Mouse (Mus musculus) bone marrow macrophage, adult 2 months (primary cell): ENCODE measurements around the gene Cs. TPM values are rescaled to one million over a fixed set of nuclear protein-coding genes. Genes with fewer than 3 reads are reported as not detected.

ENCODE experiments used
- H3K27ac ChIP-seq: 2 replicates; pipeline ENCODE4 v1.5.1; 2012; ENCODE audit warnings: low read depth, low read length; ENCODE audit not compliant: insufficient read depth
- H3K4me1 ChIP-seq: 2 replicates; pipeline ENCODE4 v1.6.1; 2012; ENCODE audit warnings: low read length; ENCODE audit not compliant: control insufficient read depth, insufficient read depth
- H3K4me3 ChIP-seq: 2 replicates; pipeline ENCODE4 v1.5.1; 2012; ENCODE audit warnings: mild to moderate bottlenecking, low read length, moderate library complexity; ENCODE audit not compliant: insufficient read depth
- CTCF ChIP-seq: IDR thresholded peaks from 2 replicates; pipeline ENCODE4 v1.5.1; 2012; ENCODE audit warnings: low read depth, mild to moderate bottlenecking, low read length, moderate library complexity
- POLR2A ChIP-seq: IDR thresholded peaks from 2 replicates; pipeline ENCODE4 v1.6.1; 2012; ENCODE audit warnings: mild to moderate bottlenecking, low read depth, low read length, borderline replicate concordance
- polyA plus RNA-seq: library from polyadenylated mRNA; stranded (reverse); fragments of >200 nt; gene quantifications from 2 replicates; pipeline ENCODE4 v1.2.4, GENCODE M21; 2012; ENCODE audit not compliant: missing spikeins, insufficient read depth, insufficient read length

The Cs gene
- polyA plus RNA-seq, 1 experiment: 109 TPM

GRCm38 (mm10) chr10:128347541-128347940 lies 10.0 kb downstream of the Cs start:
- TF ChIP-seq CTCF (no peak), POLR2A (no peak)
- H3K4me1 ChIP-seq: peaks cover 23% of the 10 kb centered on the region
- no peak overlapping the region for H3K27ac ChIP-seq
- no peak overlapping the region for H3K4me3 ChIP-seq

- H3K4me1 ChIP-seq: no peaks in the 10 kb centered on the region
- no peak for TF ChIP-seq POLR2A
- TF ChIP-seq CTCF: peak; percentile 46
- no peak overlapping the region for H3K27ac ChIP-seq
- H3K4me3 ChIP-seq: no peak overlapping the region
Observed at GRCm38 (mm10) chr10:128358796-128359195, 21.3 kb downstream of the Cs start.

- Histone ChIP-seq H3K4me3 (no peak overlapping the region), H3K27ac (no peak overlapping the region), H3K4me1 (no peaks in the 10 kb centered on the region)
- TF ChIP-seq POLR2A: no peak
- TF ChIP-seq CTCF: no peak
Observed at GRCm38 (mm10) chr10:128359226-128359625, 21.7 kb downstream of the Cs start.

- TF ChIP-seq POLR2A (no peak), CTCF (no peak)
- H3K4me1 ChIP-seq: no peaks in the 10 kb centered on the region
Observed at GRCm38 (mm10) chr10:128361836-128362235, 24.3 kb downstream of the Cs start.

GRCm38 (mm10) chr10:128362568-128362967 lies 25.0 kb downstream of the Cs start:
- Histone ChIP-seq H3K27ac (no peak overlapping the region), H3K4me1 (peaks cover 2% of the 10 kb centered on the region; the same call in 1 of the 2 replicates), H3K4me3 (no peak overlapping the region)
- TF ChIP-seq CTCF (peak; percentile 33; the same call in 1 of the 2 replicates), POLR2A (no peak)

More at GRCm38 (mm10) chr10:128361836-128362235, 24.3 kb downstream of the Cs start:
- Histone ChIP-seq H3K4me3 (no peak overlapping the region), H3K27ac (no peak overlapping the region)

GRCm38 (mm10) chr10:128367899-128368401 lies 30.4 kb downstream of the Cs start:
- Histone ChIP-seq H3K27ac (peak overlapping the region; percentile 61), H3K4me3 (peak overlapping the region; percentile 79), H3K4me1 (peaks cover 34% of the 10 kb centered on the region)
- no peak for TF ChIP-seq CTCF
- TF ChIP-seq POLR2A: no peak

- TF ChIP-seq CTCF (no peak), POLR2A (0 out of 2 replicates have a peak, but pooled peaks have one; percentile 20)
- Histone ChIP-seq H3K4me1 (peaks cover 35% of the 10 kb centered on the region), H3K27ac (peak within 1 kb of the TSS; percentile 93), H3K4me3 (peak within 1 kb of the TSS; percentile 79)
Observed at GRCm38 (mm10) chr10:128368402-128369217, 31.1 kb downstream of the Cs start, which contains the start of gene Coq10a. TSS of gene Coq10a (minus strand) at chr10:128368997.

GRCm38 (mm10) chr10:128369218-128369543 lies 31.6 kb downstream of the Cs start:
- H3K27ac ChIP-seq: peak overlapping the region; percentile 93
- TF ChIP-seq POLR2A (no peak), CTCF (no peak)
- H3K4me3 ChIP-seq: peak overlapping the region; percentile 79
- peaks cover 40% of the 10 kb centered on the region for H3K4me1 ChIP-seq

- H3K4me3 ChIP-seq: peak overlapping the region; percentile 79
- peaks cover 42% of the 10 kb centered on the region for H3K4me1 ChIP-seq
- TF ChIP-seq POLR2A (no peak), CTCF (no peak)
- H3K27ac ChIP-seq: peak overlapping the region; percentile 93
Observed at GRCm38 (mm10) chr10:128369599-128369998, 32.1 kb downstream of the Cs start.

- Histone ChIP-seq H3K27ac (peak overlapping the region; percentile 93; the same call in 1 of the 2 replicates), H3K4me1 (peaks cover 42% of the 10 kb centered on the region)
Observed at GRCm38 (mm10) chr10:128370021-128370420, 32.5 kb downstream of the Cs start.

More at GRCm38 (mm10) chr10:128370021-128370420, 32.5 kb downstream of the Cs start:
- H3K4me3 ChIP-seq: no peak overlapping the region; the same call in 1 of the 2 replicates
- TF ChIP-seq CTCF (no peak), POLR2A (no peak)
